Mouse (Mus musculus) myocyte (in vitro differentiated cells): ENCODE measurements around the gene Slc35f1. TPM values are rescaled to one million over a fixed set of nuclear protein-coding genes. Genes with fewer than 3 reads are reported as not detected.

Experiments
- H3K27me3 ChIP-seq: one replicate; pipeline ENCODE4 v1.6.1; 2011; ENCODE audit not compliant: control insufficient read depth, insufficient read depth, insufficient read length
- H3K36me3 ChIP-seq: one replicate; pipeline ENCODE4 v1.6.1; 2011; ENCODE audit not compliant: control insufficient read depth, insufficient read depth
- H3K4me2 ChIP-seq: one replicate; pipeline ENCODE4 v1.6.1; 2011; ENCODE audit warnings: low read depth, control low read depth
- H3K4me3 ChIP-seq: one replicate; pipeline ENCODE4 v1.5.1; 2011; ENCODE audit warnings: mild to moderate bottlenecking, control low read depth, moderate library complexity
- H3K79me2 ChIP-seq: one replicate; pipeline ENCODE4 v1.6.1; 2011; ENCODE audit not compliant: control insufficient read depth, insufficient read depth
- H3ac ChIP-seq: one replicate; pipeline ENCODE4 v1.6.1; 2011; ENCODE audit not compliant: control insufficient read depth, insufficient read length
- CEBPB ChIP-seq: IDR thresholded peaks from 2 replicates; pipeline ENCODE4 v1.6.1; 2011; ENCODE audit warnings: mild to moderate bottlenecking, moderate library complexity; ENCODE audit not compliant: poor library complexity, insufficient read depth, severe bottlenecking
- E2F4 ChIP-seq: IDR thresholded peaks from one replicate; pipeline ENCODE4 v1.6.1; 2011; ENCODE audit warnings: mild to moderate bottlenecking, control low read depth, moderate library complexity; ENCODE audit not compliant: insufficient read depth
- MAX ChIP-seq: IDR thresholded peaks from one replicate; pipeline ENCODE4 v1.6.1; 2011; ENCODE audit warnings: low read depth, mild to moderate bottlenecking, control low read depth
- MYOD1 ChIP-seq, 3 experiments: IDR thresholded peaks; one replicate each; pipeline ENCODE4 v1.6.1; 2011; ENCODE audit warnings: control low read depth in 2 of 3, low read depth in 2 of 3, mild to moderate bottlenecking in 2 of 3, moderate library complexity in 1 of 3; ENCODE audit not compliant: insufficient read length in 2 of 3, control insufficient read depth in 1 of 3
- MYOG ChIP-seq, 3 experiments: IDR thresholded peaks; one replicate each; pipeline ENCODE4 v1.6.1; 2011; ENCODE audit warnings: control low read depth in 2 of 3, low read depth in 2 of 3, mild to moderate bottlenecking in 2 of 3; ENCODE audit not compliant: insufficient read length in 2 of 3, control insufficient read depth in 1 of 3, insufficient read depth in 1 of 3
- POLR2A ChIP-seq: IDR thresholded peaks from one replicate; pipeline ENCODE4 v1.6.1; 2011; ENCODE audit warnings: low read depth, mild to moderate bottlenecking, control low read depth, moderate library complexity; ENCODE audit not compliant: insufficient read length
- POLR2AphosphoS2 ChIP-seq: IDR thresholded peaks from one replicate; pipeline ENCODE4 v1.6.1; 2011; ENCODE audit warnings: low read depth, control low read depth; ENCODE audit not compliant: insufficient read length
- REST ChIP-seq: IDR thresholded peaks from one replicate; pipeline ENCODE4 v1.6.1; 2011; ENCODE audit warnings: mild to moderate bottlenecking, control low read depth, moderate library complexity; ENCODE audit not compliant: insufficient read depth, insufficient read length
- SRF ChIP-seq: IDR thresholded peaks from one replicate; pipeline ENCODE4 v1.6.1; 2011; ENCODE audit warnings: low read depth; ENCODE audit not compliant: control insufficient read depth, insufficient read length
- TCF12 ChIP-seq: IDR thresholded peaks from one replicate; pipeline ENCODE4 v1.6.1; 2011; ENCODE audit warnings: mild to moderate bottlenecking, control low read depth; ENCODE audit not compliant: poor library complexity, insufficient read depth, severe bottlenecking
- TCF3 ChIP-seq: IDR thresholded peaks from one replicate; pipeline ENCODE4 v1.6.1; 2011; ENCODE audit warnings: low read depth, control low read depth; ENCODE audit not compliant: insufficient read length
- USF1 ChIP-seq: IDR thresholded peaks from one replicate; pipeline ENCODE4 v1.6.1; 2011; ENCODE audit warnings: low read depth, mild to moderate bottlenecking, control low read depth, moderate library complexity
- polyA plus RNA-seq: library from polyadenylated mRNA; unstranded; fragments of >200 nt; fragmentation: generic; extraction: Trizol; gene quantifications from one replicate; pipeline ENCODE4 v1.2.1, GENCODE M21; 2012; ENCODE audit warnings: missing spikeins

The Slc35f1 gene
- polyA plus RNA-seq, 1 experiment: not detected

DNA sequence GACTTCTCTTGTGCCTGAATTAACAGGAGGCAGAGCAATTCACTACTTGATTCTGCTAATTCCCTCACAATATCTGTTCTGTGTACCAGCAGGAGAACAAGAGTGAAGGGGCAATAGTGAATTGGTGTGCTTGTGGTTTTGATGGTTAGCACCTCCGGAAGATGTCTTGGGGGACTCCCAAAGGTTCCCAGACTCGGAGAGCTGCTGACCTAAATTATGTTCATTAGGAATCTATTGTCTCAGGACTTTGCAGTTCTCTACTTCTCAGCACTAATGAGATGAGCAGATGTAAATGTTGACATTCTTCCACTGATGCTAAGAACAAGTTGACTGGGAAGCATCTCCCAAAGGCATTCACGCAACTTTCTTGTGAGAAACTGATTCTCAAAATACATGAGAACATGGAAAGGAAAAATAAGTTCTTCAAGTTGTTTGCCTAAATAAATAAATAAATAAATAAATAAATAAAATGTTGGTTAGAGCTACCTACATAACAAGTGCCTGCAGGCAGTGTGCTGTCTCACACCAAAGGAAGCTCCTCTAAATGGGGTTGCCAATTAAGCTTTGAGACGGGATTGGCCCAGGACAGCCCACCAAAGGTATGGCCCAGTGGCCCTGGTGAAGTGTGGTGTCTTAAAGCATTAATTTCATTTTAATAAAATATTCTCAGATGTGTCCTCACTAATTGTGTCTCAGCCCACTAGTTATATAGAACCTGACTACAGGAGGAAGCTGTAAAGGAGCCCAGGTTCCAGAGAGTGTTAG lies 67.3 kb downstream of the Slc35f1 start:
- no peak for TF ChIP-seq POLR2AphosphoS2
- no peak for TF ChIP-seq USF1
- no peak for TF ChIP-seq SRF
- TF ChIP-seq TCF12: no peak

DNA sequence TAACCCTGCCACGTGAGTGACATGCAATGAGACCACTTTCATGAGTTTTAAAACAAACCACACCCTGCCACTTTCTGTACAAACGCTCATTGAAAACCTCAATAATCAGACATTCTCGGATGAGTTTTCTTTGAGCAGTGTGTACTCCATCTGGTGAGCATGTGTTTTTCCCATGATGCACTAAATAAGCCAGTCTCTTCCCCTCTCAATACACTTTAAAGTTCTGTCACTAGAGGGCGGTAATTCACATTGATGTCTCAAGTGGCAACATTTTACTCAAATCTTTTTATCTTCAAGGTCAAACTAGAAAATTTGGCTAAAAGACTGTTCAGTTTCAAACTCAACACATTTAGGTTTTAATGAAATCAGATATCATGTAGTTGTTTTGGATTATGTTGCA lies 68.3 kb downstream of the Slc35f1 start:
- Histone ChIP-seq H3K4me3 (no peak overlapping the region), H3K27me3 (no peaks in the 10 kb centered on the region), H3K36me3 (no peaks in the 10 kb centered on the region), H3K4me2 (no peak overlapping the region), H3K79me2 (no peaks in the 10 kb centered on the region), H3ac (no peak overlapping the region)
- TF ChIP-seq POLR2AphosphoS2: no peak
- no peak for TF ChIP-seq SRF
- no peak for TF ChIP-seq POLR2A
- no peak for TF ChIP-seq MYOG (IDR thresholded peaks at IDR 0.05; ENCODE audit: control insufficient read depth in 1 of 3, insufficient read depth in 1 of 3, insufficient read length in 2 of 3, low read depth in 2 of 3)
- no peak for TF ChIP-seq E2F4
- no peak for TF ChIP-seq TCF3
- TF ChIP-seq TCF12: no peak
- TF ChIP-seq MAX: no peak
- TF ChIP-seq USF1: no peak
- TF ChIP-seq REST: no peak
- TF ChIP-seq MYOD1 (IDR thresholded peaks at IDR 0.05; ENCODE audit: control insufficient read depth in 1 of 3, insufficient read length in 2 of 3, low read depth in 2 of 3): no peak
- TF ChIP-seq CEBPB: no peak

More for the DNA sequence above, 67.3 kb downstream of the Slc35f1 start:
- no peaks in the 10 kb centered on the region for H3K79me2 ChIP-seq
- H3K4me3 ChIP-seq: no peak overlapping the region
- no peaks in the 10 kb centered on the region for H3K27me3 ChIP-seq
- no peak overlapping the region for H3K4me2 ChIP-seq
- H3K36me3 ChIP-seq: no peaks in the 10 kb centered on the region
- H3ac ChIP-seq: no peak overlapping the region

DNA sequence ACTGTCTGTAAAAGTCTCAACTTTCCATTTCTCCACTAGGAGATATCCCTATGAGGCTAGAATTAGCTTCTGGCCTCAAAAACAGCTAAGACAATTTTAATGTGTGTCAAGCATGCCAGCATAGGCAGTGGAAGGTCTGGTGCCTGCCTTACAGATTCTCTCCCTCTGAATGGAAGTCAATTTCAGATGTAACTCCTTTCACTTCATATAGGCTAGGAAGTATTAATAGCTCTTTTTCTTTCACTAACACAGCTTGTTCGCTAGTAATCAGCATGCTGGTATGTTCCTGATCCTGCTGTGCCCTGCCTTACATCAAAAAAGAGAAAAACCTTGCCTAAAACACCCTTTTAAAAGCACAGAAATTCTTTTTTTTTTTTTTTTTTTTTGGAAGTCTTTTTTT lies 70.2 kb downstream of the Slc35f1 start:
- TF ChIP-seq POLR2A (no peak), CEBPB (no peak), MYOG (IDR thresholded peaks at IDR 0.05; ENCODE audit: control insufficient read depth in 1 of 3, insufficient read depth in 1 of 3, insufficient read length in 2 of 3, low read depth in 2 of 3) (no peak), MYOD1 (IDR thresholded peaks at IDR 0.05; ENCODE audit: control insufficient read depth in 1 of 3, insufficient read length in 2 of 3, low read depth in 2 of 3) (no peak), TCF3 (no peak), REST (no peak)
- Histone ChIP-seq H3K4me2 (no peak overlapping the region), H3K79me2 (no peaks in the 10 kb centered on the region), H3K4me3 (no peak overlapping the region), H3K27me3 (no peaks in the 10 kb centered on the region), H3K36me3 (no peaks in the 10 kb centered on the region), H3ac (no peak overlapping the region)

DNA sequence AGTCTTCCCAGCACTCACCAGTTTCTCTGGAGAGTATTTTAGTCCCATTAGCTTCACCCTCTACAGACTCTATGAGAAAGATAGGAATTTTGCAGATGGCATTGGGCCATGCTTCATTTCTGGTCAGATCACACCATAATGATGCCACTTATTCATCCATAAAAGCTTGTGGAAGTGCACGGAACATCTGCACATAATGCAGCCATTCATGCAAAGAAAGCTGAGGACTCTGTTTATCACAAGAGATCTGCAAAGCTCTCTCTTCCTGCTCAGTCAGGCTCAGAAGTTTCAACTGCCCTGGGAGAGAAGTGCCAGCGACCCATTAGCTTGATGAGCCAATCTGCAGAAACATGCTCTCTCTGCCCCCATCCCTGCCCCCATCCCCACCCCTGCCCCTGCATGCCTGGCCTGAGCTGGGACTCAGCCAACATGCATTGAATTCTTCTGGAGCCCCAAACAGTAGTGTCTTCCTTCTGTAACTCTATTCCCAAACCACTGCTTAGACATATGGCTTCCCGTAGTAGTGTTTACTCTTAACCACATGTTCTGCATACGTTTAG lies 89.7 kb downstream of the Slc35f1 start:
- no peaks in the 10 kb centered on the region for H3K36me3 ChIP-seq
- no peak overlapping the region for H3ac ChIP-seq
- no peaks in the 10 kb centered on the region for H3K27me3 ChIP-seq
- no peak overlapping the region for H3K4me3 ChIP-seq
- H3K4me2 ChIP-seq: no peak overlapping the region
- TF ChIP-seq USF1 (no peak), E2F4 (no peak), TCF12 (no peak), MYOD1 (IDR thresholded peaks at IDR 0.05; ENCODE audit: control insufficient read depth in 1 of 3, insufficient read length in 2 of 3, low read depth in 2 of 3) (no peak), POLR2AphosphoS2 (no peak), REST (no peak), CEBPB (no peak), SRF (no peak), TCF3 (no peak), MYOG (IDR thresholded peaks at IDR 0.05; ENCODE audit: control insufficient read depth in 1 of 3, insufficient read depth in 1 of 3, insufficient read length in 2 of 3, low read depth in 2 of 3) (no peak), MAX (no peak), POLR2A (no peak)
- no peaks in the 10 kb centered on the region for H3K79me2 ChIP-seq

DNA sequence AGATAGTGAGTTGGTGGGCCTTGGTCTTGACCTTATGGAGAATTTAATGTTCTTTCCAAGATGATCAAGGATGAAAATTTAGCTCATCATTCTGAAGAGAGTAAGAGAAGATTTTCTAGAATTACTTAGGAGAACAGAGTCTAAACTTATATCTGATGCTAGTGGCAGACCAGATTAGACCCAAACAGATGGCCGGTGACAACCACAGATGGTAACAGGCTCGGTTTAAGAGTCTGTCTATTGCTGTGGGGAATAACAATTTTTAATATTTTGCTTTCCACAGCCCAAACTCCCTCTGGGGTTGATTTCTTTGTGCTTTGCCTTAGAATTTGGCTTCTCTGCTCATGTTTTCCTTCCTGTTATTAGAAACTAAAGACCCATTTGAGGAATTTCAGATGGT lies 96.7 kb downstream of the Slc35f1 start:
- TF ChIP-seq TCF3 (no peak), REST (no peak), POLR2AphosphoS2 (no peak), SRF (no peak), TCF12 (no peak), USF1 (no peak), MYOD1 (IDR thresholded peaks at IDR 0.05; ENCODE audit: control insufficient read depth in 1 of 3, insufficient read length in 2 of 3, low read depth in 2 of 3) (no peak), E2F4 (no peak), POLR2A (no peak), MYOG (IDR thresholded peaks at IDR 0.05; ENCODE audit: control insufficient read depth in 1 of 3, insufficient read depth in 1 of 3, insufficient read length in 2 of 3, low read depth in 2 of 3) (no peak), CEBPB (no peak), MAX (no peak)
- no peaks in the 10 kb centered on the region for H3K27me3 ChIP-seq
- no peaks in the 10 kb centered on the region for H3K36me3 ChIP-seq
- no peaks in the 10 kb centered on the region for H3K79me2 ChIP-seq
- H3ac ChIP-seq: no peak overlapping the region
- H3K4me3 ChIP-seq: no peak overlapping the region
- no peak overlapping the region for H3K4me2 ChIP-seq
